Mouse (Mus musculus): ENCODE data around the gene Lsm2. TPM values are rescaled to one million over a fixed set of nuclear protein-coding genes. Genes with fewer than 3 reads are reported as not detected.
"Not testable (repeated sequence)": the region's sequence is repeated elsewhere in the genome, so short reads cannot be mapped to it uniquely, and the experiment has no call there.

Lsm2 gene
- total and polyA plus RNA-seq, 2 experiments from 2014 or later = 23.1 to 64.2 TPM

DNA sequence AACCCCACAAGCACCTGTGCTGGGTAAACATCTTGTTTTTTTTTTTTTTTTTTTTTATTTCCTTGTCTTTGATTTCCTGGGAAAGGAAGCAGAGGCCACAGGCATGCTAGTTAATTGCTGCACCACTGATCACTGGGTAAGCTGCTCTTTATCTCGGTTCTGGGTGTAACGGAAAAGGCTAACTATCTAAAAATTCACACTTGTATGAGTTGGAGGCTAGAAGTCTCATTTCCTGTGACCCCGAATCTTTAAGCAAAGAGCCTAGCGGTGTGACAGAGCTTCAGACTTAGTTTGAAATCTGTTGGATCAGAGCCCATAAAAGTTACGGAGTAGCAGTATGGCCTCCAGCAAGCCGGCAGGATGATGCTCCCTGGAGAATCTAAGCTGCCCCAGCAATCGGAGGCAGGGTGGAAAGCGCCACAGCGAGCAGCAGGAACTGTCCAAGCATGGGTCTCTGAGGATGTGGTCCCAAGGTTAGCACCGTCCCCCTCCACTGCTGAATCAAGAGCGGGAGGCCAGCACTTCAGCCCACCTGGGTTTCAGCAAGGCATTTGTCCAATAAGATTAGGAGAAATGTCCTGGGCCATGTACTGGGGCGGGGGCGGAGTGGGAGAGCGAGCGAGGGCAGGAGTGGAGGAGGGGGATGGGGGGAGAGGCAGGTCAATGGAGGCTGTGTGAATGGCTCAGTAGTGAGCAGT, 40.2 kb upstream of the Lsm2 start:
- Histone ChIP-seq H3K36me3 (replicated peaks; ENCODE audit: control insufficient read depth, insufficient read depth, low read length) (no peaks in the 10 kb centered on the region), H3K4me2 (ENCODE audit: low read depth, low read length) (peak overlapping the region; percentile 66), H3K27me3 (ENCODE audit: control insufficient read depth, insufficient read depth, low read length) (no peaks in the 10 kb centered on the region), H3K4me1 (ENCODE audit: control insufficient read depth, insufficient read depth) (0 out of 2 replicates have a peak, but pooled peaks cover 6% of the 10 kb centered on the region), H3K9ac (replicated peaks; ENCODE audit: low read depth, low read length) (peak overlapping the region; percentile 57), H3K27ac (ENCODE audit: low read depth) (peak overlapping the region; percentile 67), H3K9me3 (replicated peaks; ENCODE audit: control insufficient read depth, low read length) (no peaks in the 10 kb centered on the region), H3K4me3 (ENCODE audit: low read depth, low read length) (peak overlapping the region; percentile 41)
- TF ChIP-seq CTCF (IDR thresholded peaks at IDR 0.05; ENCODE audit: low read depth) = no peak
- TF ChIP-seq EP300 (IDR thresholded peaks at IDR 0.05; ENCODE audit: low read depth) = no peak
- ATAC-seq (ENCODE audit: insufficient read depth, low read depth) (peak; percentile 47; the same call in 1 of the 2 replicates), DNase-seq (ENCODE audit: low spot score) (peak; percentile 41)
- 10% methylated on average over 15 of the region's 15 CpGs for WGBS

DNA sequence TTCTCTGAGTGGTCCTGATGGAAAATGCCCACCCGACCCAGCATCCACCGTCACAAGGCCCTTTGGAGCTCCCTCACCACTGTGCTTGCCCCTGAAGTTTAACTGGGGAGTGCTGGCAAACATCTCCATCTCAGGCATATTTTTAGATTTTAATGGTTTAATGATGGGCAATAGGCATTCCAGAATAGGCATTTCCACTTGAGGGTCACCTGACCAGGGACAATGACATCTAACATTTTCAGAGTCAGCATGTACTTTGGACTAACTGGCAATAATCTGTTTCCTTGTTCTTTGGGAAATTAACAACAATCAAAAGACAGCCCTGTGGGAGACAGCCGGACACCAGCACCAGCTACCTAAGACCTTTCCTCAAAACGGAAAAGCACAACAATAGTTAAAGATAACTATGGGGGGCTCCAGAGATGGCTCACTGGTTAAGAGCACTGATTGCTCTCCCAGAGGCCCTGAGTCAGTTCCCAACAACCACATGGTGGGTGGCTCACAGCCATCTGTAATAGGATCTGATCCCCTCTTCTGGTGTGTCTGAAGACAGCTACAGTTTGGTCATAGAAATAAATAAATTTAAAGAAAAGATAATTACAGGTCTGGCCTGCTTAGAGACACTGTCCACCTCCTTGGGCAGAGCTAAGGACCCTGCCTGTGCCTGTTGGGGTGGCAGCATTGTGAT, 38.4 kb upstream of the Lsm2 start:
- no peak for ATAC-seq (ENCODE audit: insufficient read depth, low read depth)
- WGBS = 72% methylated on average over 4 of the region's 4 CpGs

GRCm38 (mm10) chr17:34944362-34944761, 37.3 kb upstream of the Lsm2 start:
- Histone ChIP-seq H3K4me2 (ENCODE audit: low read depth, low read length) (no peak overlapping the region), H3K4me3 (ENCODE audit: low read depth, low read length) (no peak overlapping the region), H3K27ac (ENCODE audit: low read depth) (no peak overlapping the region), H3K9me3 (replicated peaks; ENCODE audit: control insufficient read depth, low read length) (no peaks in the 10 kb centered on the region), H3K4me1 (ENCODE audit: control insufficient read depth, insufficient read depth) (0 out of 2 replicates have a peak, but pooled peaks cover 6% of the 10 kb centered on the region), H3K27me3 (ENCODE audit: control insufficient read depth, insufficient read depth, low read length) (no peaks in the 10 kb centered on the region), H3K36me3 (replicated peaks; ENCODE audit: control insufficient read depth, insufficient read depth, low read length) (no peaks in the 10 kb centered on the region), H3K9ac (replicated peaks; ENCODE audit: low read depth, low read length) (0 out of 2 replicates have a peak overlapping the region, but pooled peaks have one; percentile 30)
- TF ChIP-seq CTCF (IDR thresholded peaks at IDR 0.05; ENCODE audit: low read depth) = no peak
- no peak for TF ChIP-seq EP300 (IDR thresholded peaks at IDR 0.05; ENCODE audit: low read depth)
- ATAC-seq (ENCODE audit: insufficient read depth, low read depth) (no peak), DNase-seq (ENCODE audit: low spot score) (no peak)

More for the DNA sequence above, 38.4 kb upstream of the Lsm2 start:
- no peaks in the 10 kb centered on the region for H3K9me3 ChIP-seq (replicated peaks; ENCODE audit: control insufficient read depth, low read length)
- no peak overlapping the region for H3K9ac ChIP-seq (replicated peaks; ENCODE audit: low read depth, low read length)
- H3K36me3 ChIP-seq (replicated peaks; ENCODE audit: control insufficient read depth, insufficient read depth, low read length) = no peaks in the 10 kb centered on the region
- H3K27ac ChIP-seq (ENCODE audit: low read depth) = no peak overlapping the region
- no peak for TF ChIP-seq EP300 (IDR thresholded peaks at IDR 0.05; ENCODE audit: low read depth)
- no peak for TF ChIP-seq CTCF (IDR thresholded peaks at IDR 0.05; ENCODE audit: low read depth)
- DNase-seq (ENCODE audit: low spot score) = no peak
- 0 out of 2 replicates have a peak, but pooled peaks cover 6% of the 10 kb centered on the region for H3K4me1 ChIP-seq (ENCODE audit: control insufficient read depth, insufficient read depth)
- H3K4me3 ChIP-seq (ENCODE audit: low read depth, low read length) = no peak overlapping the region
- no peaks in the 10 kb centered on the region for H3K27me3 ChIP-seq (ENCODE audit: control insufficient read depth, insufficient read depth, low read length)
- H3K4me2 ChIP-seq (ENCODE audit: low read depth, low read length) = no peak overlapping the region

DNA sequence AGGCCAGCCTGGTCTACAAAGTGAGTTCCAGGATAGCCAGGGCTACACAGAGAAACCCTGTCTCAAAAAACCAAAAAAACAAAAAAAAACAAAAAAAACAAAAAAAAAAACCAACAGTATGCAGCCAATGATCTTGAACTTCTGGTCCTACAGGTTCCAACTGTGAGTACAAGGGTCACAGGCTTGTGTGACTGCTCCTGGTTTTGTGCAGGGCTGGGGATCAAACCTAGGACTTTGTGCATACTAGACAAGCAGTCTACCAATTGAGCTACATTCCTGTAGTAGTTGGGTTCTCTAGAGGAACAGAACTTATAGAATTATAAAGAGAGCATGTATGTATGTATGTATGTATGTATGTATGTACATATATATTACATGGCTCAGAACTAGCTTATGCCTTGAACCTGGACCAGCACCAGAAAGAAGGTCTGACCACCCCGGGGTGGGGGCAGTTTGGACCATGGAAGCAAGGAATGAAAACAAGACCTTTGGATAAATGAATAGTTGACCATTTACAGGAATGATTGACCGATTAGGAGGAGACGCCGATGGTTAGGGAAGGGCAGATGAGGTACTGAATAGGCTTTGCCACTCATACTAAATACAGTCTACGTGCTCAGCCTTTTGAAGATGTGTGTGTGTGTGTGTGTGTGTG, 35.0 kb upstream of the Lsm2 start:
- Histone ChIP-seq H3K36me3 (replicated peaks; ENCODE audit: control insufficient read depth, insufficient read depth, low read length) (peaks cover 15% of the 10 kb centered on the region), H3K27ac (ENCODE audit: low read depth) (no peak overlapping the region), H3K27me3 (ENCODE audit: control insufficient read depth, insufficient read depth, low read length) (no peaks in the 10 kb centered on the region), H3K9me3 (replicated peaks; ENCODE audit: control insufficient read depth, low read length) (no peaks in the 10 kb centered on the region), H3K9ac (replicated peaks; ENCODE audit: low read depth, low read length) (no peak overlapping the region), H3K4me2 (ENCODE audit: low read depth, low read length) (no peak overlapping the region), H3K4me3 (ENCODE audit: low read depth, low read length) (no peak overlapping the region), H3K4me1 (ENCODE audit: control insufficient read depth, insufficient read depth) (peaks cover 5% of the 10 kb centered on the region; the same call in 1 of the 2 replicates)
- 86% methylated on average over 5 of the region's 5 CpGs for WGBS
- no peak for ATAC-seq (ENCODE audit: insufficient read depth, low read depth)
- no peak for DNase-seq (ENCODE audit: low spot score)
- TF ChIP-seq CTCF (IDR thresholded peaks at IDR 0.05; ENCODE audit: low read depth) (no peak), EP300 (IDR thresholded peaks at IDR 0.05; ENCODE audit: low read depth) (no peak)

DNA sequence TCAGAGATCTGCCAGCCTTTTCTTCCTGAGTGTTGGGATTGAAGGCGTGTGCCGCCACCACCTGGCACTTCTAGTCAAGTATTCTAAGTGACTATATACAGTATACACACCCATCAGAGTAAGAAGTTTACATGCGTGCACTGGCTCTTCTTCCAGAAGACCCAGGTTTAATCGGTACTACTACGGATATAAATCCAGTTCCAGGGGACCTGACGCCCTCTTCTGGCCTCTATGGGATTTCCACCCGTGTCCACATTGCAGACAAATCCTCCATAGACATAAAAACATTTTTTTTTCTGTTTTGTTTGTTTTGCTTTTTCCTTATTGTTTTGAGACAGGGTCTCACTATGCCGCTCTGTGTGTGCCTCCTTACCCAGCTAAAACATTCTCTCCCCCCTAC, 34.1 kb upstream of the Lsm2 start:
- TF ChIP-seq CTCF (IDR thresholded peaks at IDR 0.05; ENCODE audit: low read depth) (peak; percentile 43), EP300 (IDR thresholded peaks at IDR 0.05; ENCODE audit: low read depth) (no peak)
- WGBS = 22% methylated on average over 8 of the region's 8 CpGs
- H3K4me2 ChIP-seq (ENCODE audit: low read depth, low read length) = no peak overlapping the region
- H3K27me3 ChIP-seq (ENCODE audit: control insufficient read depth, insufficient read depth, low read length) = no peaks in the 10 kb centered on the region
- no peak overlapping the region for H3K27ac ChIP-seq (ENCODE audit: low read depth)
- no peaks in the 10 kb centered on the region; the same call in 1 of the 2 replicates for H3K4me1 ChIP-seq (ENCODE audit: control insufficient read depth, insufficient read depth)
- no peaks in the 10 kb centered on the region for H3K9me3 ChIP-seq (replicated peaks; ENCODE audit: control insufficient read depth, low read length)
- DNase-seq (ENCODE audit: low spot score) = no peak
- no peak overlapping the region for H3K9ac ChIP-seq (replicated peaks; ENCODE audit: low read depth, low read length)
- H3K4me3 ChIP-seq (ENCODE audit: low read depth, low read length) = no peak overlapping the region
- ATAC-seq (ENCODE audit: insufficient read depth, low read depth) = no peak
- H3K36me3 ChIP-seq (replicated peaks; ENCODE audit: control insufficient read depth, insufficient read depth, low read length) = peaks cover 15% of the 10 kb centered on the region

DNA sequence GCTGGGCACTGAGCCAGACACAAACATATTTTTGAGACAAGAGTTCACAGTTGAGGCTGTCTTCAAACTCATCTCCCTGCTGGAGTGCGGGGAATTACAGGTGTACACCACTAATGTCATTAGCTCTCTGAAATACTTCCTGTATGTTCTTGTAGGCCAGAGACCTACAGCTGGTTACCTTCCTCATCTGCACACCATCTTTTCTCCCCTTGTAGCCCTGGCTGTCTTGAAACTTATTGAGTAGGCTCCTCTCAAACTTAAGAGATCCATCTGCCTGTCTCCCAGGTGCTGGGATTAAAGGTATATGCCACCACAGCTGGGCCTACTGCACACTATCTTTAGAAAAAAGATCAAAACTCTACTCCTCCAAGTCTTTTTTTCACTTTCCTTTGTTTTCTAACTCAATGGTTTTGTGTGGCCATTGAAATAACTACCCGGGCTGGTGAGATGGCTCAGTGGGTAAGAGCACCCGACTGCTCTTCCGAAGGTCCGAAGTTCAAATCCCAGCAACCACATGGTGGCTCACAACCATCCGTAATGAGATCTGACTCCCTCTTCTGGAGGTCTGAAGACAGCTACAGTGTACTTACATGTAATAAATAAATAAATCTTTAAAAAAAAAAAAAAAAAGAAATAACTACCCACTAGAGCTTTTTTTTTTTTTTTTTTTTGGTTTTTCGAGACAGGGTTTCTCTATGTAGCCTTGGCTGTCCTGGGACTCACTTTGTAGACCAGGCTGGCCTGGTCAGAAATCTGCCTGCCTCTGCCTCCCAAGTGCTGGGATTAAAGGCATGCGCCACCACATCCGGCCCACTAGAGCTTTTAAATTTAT, 32.7 kb upstream of the Lsm2 start:
- not testable (repeated sequence) for H3K4me1 ChIP-seq (ENCODE audit: control insufficient read depth, insufficient read depth); H3K27me3 ChIP-seq (ENCODE audit: control insufficient read depth, insufficient read depth, low read length); H3K4me2 ChIP-seq (ENCODE audit: low read depth, low read length); H3K9ac ChIP-seq (replicated peaks; ENCODE audit: low read depth, low read length); ATAC-seq (ENCODE audit: insufficient read depth, low read depth); H3K4me3 ChIP-seq (ENCODE audit: low read depth, low read length); DNase-seq (ENCODE audit: low spot score); H3K27ac ChIP-seq (ENCODE audit: low read depth); H3K9me3 ChIP-seq (replicated peaks; ENCODE audit: control insufficient read depth, low read length)
- peaks cover 15% of the 10 kb centered on the region for H3K36me3 ChIP-seq (replicated peaks; ENCODE audit: control insufficient read depth, insufficient read depth, low read length)
- 57% methylated on average over 9 of the region's 9 CpGs for WGBS
